In the genomic region with DNA sequence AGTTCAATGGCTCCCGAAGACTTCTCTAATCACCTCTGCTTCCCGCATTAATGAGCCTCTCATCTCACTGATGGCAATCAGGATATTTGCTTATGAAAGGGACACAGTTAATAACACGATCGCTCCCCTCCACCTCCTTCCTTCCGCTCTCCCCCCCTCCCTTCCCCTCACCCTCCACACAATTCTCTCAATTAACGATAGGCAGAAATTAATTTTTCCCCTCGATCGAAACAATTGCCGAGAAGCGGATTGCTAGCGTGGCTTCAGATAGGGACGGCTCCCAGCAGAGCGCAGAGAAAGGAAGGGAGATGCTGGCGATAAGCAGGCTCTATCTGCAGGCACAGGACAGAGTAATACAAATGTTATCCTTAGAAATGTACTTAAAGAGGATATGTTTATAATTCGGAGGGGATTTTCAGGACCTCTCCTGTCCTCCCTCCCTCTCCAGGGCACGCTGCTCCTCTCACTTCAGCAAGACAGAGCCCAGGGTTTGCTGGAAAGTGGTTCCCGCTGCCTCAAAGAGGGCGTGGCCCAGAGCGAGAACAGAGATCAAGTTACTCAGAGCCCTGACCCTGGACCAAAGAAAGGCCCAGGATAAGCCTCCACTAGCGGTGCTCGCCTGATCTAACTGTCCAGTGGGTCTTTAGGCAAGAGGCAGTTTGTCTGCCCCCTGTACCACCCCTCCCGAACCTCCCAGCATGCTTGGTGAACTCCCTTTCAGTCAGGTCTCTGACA, we compare ENCODE assay signal across 9 mouse cellular contexts. TPM values are rescaled to one million over a fixed set of nuclear protein-coding genes. Genes with fewer than 3 reads are reported as not detected.
A peak's percentile ranks its signal among the peaks of the same experiment; 100 is the strongest.
DNase-seq lines count a peak whose midpoint lies in the region; ATAC-seq lines count a peak whose summit lies in the region.
"Had no signal": no experiment of that assay in that cellular context is flagged by ENCODE, and none has a peak within 500 bp of the region (broad histone marks: within the 10 kb centered on the region; RNA-seq: fewer than 3 reads in every experiment).

No protein-coding gene starts in this region.

- 3% methylated on average over 22 of the region's 22 CpGs for WGBS in liver, embryonic 15.5 days (ENCODE audit: insufficient replicate concordance)

- no peak for ATAC-seq in liver, embryonic 15.5 days (ENCODE audit: insufficient read depth)

- H3K27ac ChIP-seq in liver, embryonic 15.5 days (replicated peaks), result no peak overlapping the region

- H3K36me3 ChIP-seq in liver, embryonic 15.5 days (replicated peaks), result no peaks in the 10 kb centered on the region

- H3K4me2 ChIP-seq in liver, embryonic 15.5 days, result peak overlapping the region; percentile 46

- H3K27me3 ChIP-seq in liver, embryonic 15.5 days, result peaks cover 89% of the 10 kb centered on the region

- no peak overlapping the region for H3K9ac ChIP-seq in liver, embryonic 15.5 days

- peak overlapping the region; percentile 5; the same call in 1 of the 2 replicates for H3K4me3 ChIP-seq in liver, embryonic 15.5 days (replicated peaks)

- H3K4me1 ChIP-seq in liver, embryonic 15.5 days (replicated peaks), result peaks cover 32% of the 10 kb centered on the region

- peak; percentile 5 for DNase-seq in adrenal gland, postnatal 10 days
- no peak for DNase-seq in adrenal gland, postnatal 14 days
- DNase-seq in right cerebral cortex, postnatal 4 days, result peak; percentile 20
- DNase-seq in right cerebral cortex, adult 18-20 months, result no peak
- DNase-seq in frontal cortex, postnatal 25 days (ENCODE audit: low spot score in 2 of 2), result no peak
- DNase-seq in natural killer cell, adult 2 months (ENCODE audit: low spot score in 2 of 2), result no peak
- no peak for DNase-seq in cerebellum, adult 11 months
- DNase-seq: thymus, postnatal 4 days had no signal

- H3K9me3 ChIP-seq in liver, embryonic 15.5 days (replicated peaks), result no peaks in the 10 kb centered on the region

RNA-seq across cellular contexts. Expression of gene Gpatch2l, which starts 24.8 kb away (rescaled TPM):
- 10 to 100 TPM; 21.8 to 23.1 TPM for total RNA-seq in adrenal gland, postnatal 10 days (2021)
- 23.3 and 25.8 TPM in 2 replicates for total RNA-seq in adrenal gland, postnatal 14 days (2021)
- polyA plus RNA-seq in liver, embryonic 15.5 days (2015; fragmentation: Nextera tagmentation; extraction: Ambion mirVana), result 6.0 and 6.2 TPM in 2 replicates

Comparison
In these comparisons a context has a peak if more than half of its experiments do, and no peak if none do; other contexts are left out.
1. DNase-seq: peak in adrenal gland, postnatal 10 days (single experiment) and right cerebral cortex, postnatal 4 days (single experiment); none in adrenal gland, postnatal 14 days (single experiment), right cerebral cortex, adult 18-20 months (single experiment), frontal cortex, postnatal 25 days (0 of 2), natural killer cell, adult 2 months (0 of 2) and cerebellum, adult 11 months (single experiment).